Mouse (Mus musculus) kidney, adult 8-10 months (tissue): Measurements from ENCODE around the gene Zfp276.

ENCODE experiments used
- DNase-seq, 2 experiments: peaks; one replicate each; pipeline ENCODE4 v3.0.0; 2022

The Zfp276 gene

GRCm38 (mm10) chr8:123292281-123292680 is 38.3 kb downstream of the Zfp276 start:
- DNase-seq = peak; percentile 35 to 37

- no peak for DNase-seq
These were observed 38.8 kb downstream of the Zfp276 start for GRCm38 (mm10) chr8:123292785-123293184.

DNA sequence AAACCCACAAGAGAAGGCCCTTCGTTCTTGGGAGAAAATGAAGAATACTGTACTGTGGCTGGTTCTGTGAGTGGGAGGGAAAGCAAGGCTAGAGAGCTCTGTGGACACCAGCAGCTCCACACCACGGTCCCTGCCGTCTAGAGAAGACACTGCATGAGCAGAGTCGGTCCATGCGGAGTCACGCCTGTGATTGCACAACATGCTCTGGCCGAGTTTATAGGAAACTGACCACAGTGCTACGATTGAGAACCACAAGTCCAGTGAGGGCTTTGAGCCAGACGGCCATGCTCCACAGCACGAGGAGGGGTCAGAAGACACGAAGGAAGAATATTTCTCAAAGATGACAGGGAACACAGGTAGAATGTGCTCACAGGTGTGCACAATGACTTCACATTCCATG is 44.3 kb downstream of the Zfp276 start:
- DNase-seq = peak in 1 of 2 experiments; percentile 18

GRCm38 (mm10) chr8:123308738-123309137 is 54.7 kb downstream of the Zfp276 start:
- DNase-seq = no peak

DNA sequence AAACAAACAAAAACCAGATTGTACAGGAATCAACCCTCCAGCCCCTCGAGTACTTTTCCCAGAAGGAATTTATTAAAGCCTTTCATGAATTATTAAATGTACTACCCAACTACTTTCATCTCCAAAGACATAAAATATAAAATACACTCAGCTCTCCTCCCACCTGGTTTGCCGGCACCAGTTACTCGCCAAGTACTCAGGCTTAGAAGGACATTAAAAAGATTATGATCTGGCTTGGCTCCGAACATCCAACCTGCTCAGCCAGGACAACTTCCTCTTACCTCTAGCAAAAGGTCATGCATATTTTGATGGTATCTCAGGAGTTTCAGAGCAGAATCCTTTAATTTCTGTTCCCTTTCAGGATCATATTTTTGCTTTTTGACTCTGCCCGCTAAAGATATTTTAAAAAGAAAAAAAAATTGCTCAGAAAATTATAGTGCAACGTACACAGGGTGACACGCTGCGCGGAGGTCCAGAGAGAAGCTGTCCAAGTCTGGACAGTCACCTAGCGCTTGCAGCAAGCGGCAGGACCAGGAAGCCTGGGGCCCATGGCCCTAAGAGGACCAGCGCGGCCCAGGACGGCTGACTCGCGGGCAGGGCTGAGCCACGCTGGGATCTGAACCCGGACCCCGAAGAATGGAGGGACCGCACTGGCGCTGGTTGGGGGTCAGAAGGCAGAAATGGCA is 63.9 kb downstream of the Zfp276 start:
- peak in 1 of 2 experiments; percentile 30 for DNase-seq

- peak; percentile 93 to 95 for DNase-seq
These were observed 64.5 kb downstream of the Zfp276 start, which contains the start of gene Fanca for GRCm38 (mm10) chr8:123318467-123318911. Gene Fanca, minus strand, starts transcription at chr8:123318576.
